Mouse (Mus musculus) kidney, postnatal 10 days (tissue): ENCODE measurements at regions not wholly inside any gene's neighbourhood (a gene's known extent, or its start where the extent isn't known, plus 50 kb on each side); places are given as distances from the start of the nearest gene placed in this dataset.

Experiments used
- DNase-seq: peaks from one replicate; pipeline ENCODE4 v3.0.0; 2021; ENCODE audit warnings: mixed read lengths

- DNase-seq: no peak
These were observed 746.4 kb upstream of the Cypt12 start for GRCm38 (mm10) chr3:17201773-17202172.

DNA sequence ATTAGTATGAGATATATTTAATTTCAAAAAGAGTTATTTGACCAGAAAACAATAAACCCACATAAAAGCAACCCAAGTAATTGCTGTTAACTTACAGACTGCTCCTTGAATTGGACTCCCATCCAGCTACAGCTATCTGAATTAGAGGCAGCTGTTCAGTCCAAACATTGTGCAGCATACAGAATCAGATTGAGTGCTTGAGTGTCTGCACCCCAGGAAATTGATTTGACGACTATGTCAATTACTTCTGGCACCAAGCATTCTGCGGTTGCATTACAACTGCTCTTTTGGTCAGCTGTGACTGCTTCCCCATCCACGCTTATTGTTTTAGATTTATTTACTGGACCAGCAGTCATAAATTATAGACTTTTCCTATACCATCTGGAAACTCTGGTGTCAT lies 734.2 kb upstream of the Cypt12 start:
- no peak for DNase-seq

- no peak for DNase-seq
These were observed 731.4 kb upstream of the Cypt12 start for GRCm38 (mm10) chr3:17216825-17217224.

GRCm38 (mm10) chr3:17238407-17238806 lies 709.8 kb upstream of the Cypt12 start:
- DNase-seq: no peak

DNA sequence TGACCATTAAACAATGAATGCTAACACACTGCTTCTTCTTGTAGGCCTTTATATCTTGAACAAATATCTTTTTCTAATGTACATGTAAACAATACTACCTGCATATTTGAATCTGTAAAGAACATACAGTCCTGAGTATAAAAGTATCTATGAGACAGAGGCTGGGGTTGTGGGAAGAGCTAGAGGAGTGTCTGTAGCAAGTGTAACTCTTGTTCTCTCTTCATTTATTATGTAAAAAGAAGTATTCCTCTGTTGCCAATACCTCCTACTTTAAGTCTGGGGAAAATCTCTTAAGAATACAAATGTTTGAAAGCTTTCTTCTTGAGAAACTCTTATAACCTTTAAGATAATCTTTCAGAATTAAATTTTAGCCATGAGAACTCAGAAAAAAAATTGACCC lies 689.8 kb upstream of the Cypt12 start:
- DNase-seq: no peak

DNA sequence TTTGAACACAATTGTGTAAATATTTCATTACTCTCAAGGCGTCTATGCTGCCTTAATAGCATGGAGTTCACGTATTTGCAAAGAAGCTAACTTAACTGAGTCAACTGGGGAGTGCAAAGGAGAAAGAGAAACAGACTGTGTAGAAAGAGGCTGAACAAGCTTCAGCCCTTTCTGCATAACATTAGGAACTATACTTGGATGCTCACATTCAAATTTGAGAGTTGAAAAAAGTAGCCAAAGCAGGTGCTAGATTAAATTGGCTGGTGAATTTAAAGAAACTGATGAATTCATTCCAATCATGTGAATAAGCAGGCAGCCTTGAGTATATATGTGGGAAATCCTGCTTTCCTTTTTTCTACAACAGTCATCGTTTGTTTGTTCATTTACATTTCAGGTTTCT lies 689.1 kb upstream of the Cypt12 start:
- no peak for DNase-seq

- no peak for DNase-seq
These were observed 667.0 kb upstream of the Cypt12 start for GRCm38 (mm10) chr3:17281231-17281630.

GRCm38 (mm10) chr3:17282881-17283280 lies 665.3 kb upstream of the Cypt12 start:
- DNase-seq: no peak

DNA sequence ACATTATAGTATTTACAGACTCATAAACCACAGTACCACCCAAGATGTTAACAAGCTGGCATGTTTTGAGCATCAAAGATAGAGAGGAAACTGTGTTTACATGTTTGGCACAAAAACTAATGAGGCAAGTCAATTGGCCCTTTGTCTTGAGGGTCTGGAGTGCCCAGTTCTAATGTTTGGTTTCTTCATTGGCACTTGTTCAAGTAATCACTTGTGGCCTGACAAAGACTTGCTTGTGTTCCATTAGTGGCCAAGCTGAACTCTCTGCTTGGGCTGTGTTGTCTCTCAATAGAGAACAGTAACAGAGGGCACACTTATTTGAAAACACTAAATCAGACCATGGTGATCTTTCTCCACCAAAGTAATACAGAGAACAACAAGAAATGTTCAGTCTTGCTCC lies 630.7 kb upstream of the Cypt12 start:
- no peak for DNase-seq

GRCm38 (mm10) chr3:17318450-17318849 lies 629.8 kb upstream of the Cypt12 start:
- DNase-seq: no peak

DNA sequence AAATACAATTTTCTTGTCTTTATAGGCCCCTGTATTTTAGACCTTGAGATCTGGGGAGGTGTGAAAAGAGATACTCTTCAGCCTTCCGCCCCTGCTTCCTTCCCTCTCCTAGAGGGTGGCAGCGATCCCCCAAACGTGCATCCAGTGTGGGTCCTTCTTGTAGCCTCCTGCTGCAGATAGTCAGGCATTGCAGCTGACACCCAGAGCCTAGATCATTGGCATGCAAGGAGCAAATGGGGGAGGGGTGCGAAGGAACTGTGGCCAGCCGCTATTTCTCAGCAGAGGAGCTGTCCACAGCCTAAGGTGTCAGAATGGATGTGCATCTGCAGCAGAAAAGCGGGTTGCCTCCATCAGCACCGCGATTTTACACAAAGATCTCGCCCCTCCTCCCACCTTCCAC lies 629.0 kb upstream of the Cypt12 start:
- peak; percentile 6 for DNase-seq

- no peak for DNase-seq
These were observed 628.3 kb upstream of the Cypt12 start for GRCm38 (mm10) chr3:17319931-17320330.

DNA sequence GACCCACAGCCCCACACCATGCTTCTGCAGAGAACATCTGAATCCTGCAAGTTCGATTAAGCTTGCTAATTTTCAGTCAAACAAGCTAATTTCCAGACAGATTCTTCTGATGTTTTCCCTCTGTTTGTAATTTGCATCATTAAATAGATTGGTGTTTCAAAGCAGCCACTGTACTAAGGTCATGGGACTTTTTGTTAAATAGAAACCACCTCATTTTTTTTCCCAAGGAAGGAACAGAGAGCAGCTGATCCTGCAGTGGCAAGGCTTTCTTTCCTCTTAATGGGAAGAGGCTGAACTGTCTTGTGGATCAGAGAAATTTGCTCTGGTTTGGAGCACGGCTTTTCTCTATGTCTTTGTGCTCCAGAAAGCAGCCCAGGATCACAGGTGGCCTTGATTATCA lies 625.9 kb upstream of the Cypt12 start:
- no peak for DNase-seq

DNA sequence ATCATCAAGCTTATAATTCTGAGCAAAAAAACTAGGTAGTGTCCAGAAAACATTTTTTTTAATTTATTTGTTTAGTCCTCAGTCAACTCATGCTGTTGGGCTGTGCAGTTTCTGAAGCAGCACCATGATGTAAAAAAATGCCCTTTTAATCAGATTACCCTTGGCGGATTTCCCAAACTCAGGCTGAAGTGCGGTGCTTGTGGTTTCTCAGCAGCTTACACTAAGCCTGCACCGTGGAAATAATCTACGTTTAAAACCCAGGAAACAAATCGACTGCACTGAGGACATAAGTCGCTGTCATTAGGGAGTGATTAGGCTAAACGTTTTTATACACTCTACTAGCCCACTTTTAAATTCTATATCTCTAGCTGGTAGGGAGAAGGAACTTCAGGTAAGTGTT lies 623.4 kb upstream of the Cypt12 start:
- no peak for DNase-seq

DNA sequence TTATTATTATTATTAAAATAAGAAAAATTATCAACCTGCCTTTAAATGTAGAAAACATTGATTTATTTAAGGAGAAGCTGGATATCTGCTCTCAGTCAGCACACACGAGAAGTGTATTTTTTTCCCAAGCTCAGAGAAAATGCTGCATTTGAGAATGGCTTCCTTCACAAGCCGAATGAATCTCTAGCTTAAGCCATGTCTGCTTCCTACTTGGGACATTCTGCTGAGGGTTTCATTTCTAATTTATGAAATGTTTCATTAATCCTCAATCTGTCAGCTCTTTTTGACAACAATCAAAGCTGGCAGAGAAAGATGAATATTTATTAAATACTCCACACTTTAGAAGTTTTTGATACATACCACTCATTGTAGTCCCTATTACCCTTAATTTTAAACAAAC lies 622.4 kb upstream of the Cypt12 start:
- DNase-seq: no peak

GRCm38 (mm10) chr3:17326292-17326691 lies 621.9 kb upstream of the Cypt12 start:
- DNase-seq: no peak

- DNase-seq: no peak
These were observed 621.4 kb upstream of the Cypt12 start for GRCm38 (mm10) chr3:17326774-17327173.

GRCm38 (mm10) chr3:17327706-17328105 lies 620.5 kb upstream of the Cypt12 start:
- no peak for DNase-seq

DNA sequence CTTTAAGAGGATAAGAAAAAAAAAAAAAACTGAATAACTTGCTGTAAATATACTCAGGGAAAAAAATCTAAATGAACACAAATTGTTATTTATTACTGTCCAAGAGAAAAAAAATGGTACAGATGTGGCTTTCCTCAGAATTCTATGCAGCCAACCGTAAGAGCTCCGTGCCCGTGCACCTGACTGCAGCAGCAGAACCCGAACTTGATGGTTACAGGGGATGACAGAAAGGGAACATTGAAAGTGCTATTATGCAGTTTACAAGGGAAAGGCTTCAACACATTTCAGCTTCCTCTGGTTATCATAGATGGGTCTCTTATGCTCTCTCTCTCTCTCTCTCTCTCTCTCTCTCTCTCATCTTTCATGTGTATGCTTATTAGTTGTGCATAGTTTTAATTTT lies 618.8 kb upstream of the Cypt12 start:
- no peak for DNase-seq

- DNase-seq: no peak
These were observed 617.5 kb upstream of the Cypt12 start for GRCm38 (mm10) chr3:17330429-17331373.

- no peak for DNase-seq
These were observed 588.0 kb upstream of the Cypt12 start for GRCm38 (mm10) chr3:17360253-17360652.
